Mouse (Mus musculus): Measurements from ENCODE around the gene Aplp1.
A peak's percentile ranks its signal among the peaks of the same experiment; 100 is the strongest.
"Not testable (repeated sequence)": the region's sequence is repeated elsewhere in the genome, so short reads cannot be mapped to it uniquely, and the experiment has no call there.

The Aplp1 gene

GRCm38 (mm10) chr7:30444971-30445751, at the start of gene Aplp1:
Gene Aplp1, minus strand, starts transcription at chr7:30445535.
- peak; percentile 90 for DNase-seq

GRCm38 (mm10) chr7:30493401-30493931, 48.1 kb upstream of the Aplp1 start, which contains the start of gene Prodh2:
Gene Prodh2, plus strand, starts transcription at chr7:30493622.
- no peak for DNase-seq

GRCm38 (mm10) chr7:30492765-30493164, 47.4 kb upstream of the Aplp1 start:
- DNase-seq, result peak; percentile 68

GRCm38 (mm10) chr7:30490957-30491307, 45.6 kb upstream of the Aplp1 start:
- no peak for DNase-seq

- DNase-seq, result peak; percentile 30
Observed at GRCm38 (mm10) chr7:30490251-30490956, 45.1 kb upstream of the Aplp1 start.

GRCm38 (mm10) chr7:30484250-30484649, 38.9 kb upstream of the Aplp1 start:
- no peak for DNase-seq

GRCm38 (mm10) chr7:30477415-30478381, 32.4 kb upstream of the Aplp1 start:
- peak; percentile 72 for DNase-seq

- not testable (repeated sequence) for DNase-seq
Observed at GRCm38 (mm10) chr7:30476136-30476535, 30.8 kb upstream of the Aplp1 start.

GRCm38 (mm10) chr7:30474999-30475398, 29.7 kb upstream of the Aplp1 start:
- no peak for DNase-seq

- DNase-seq, result no peak
Observed at GRCm38 (mm10) chr7:30472411-30472810, 27.1 kb upstream of the Aplp1 start.

- no peak for DNase-seq
Observed at GRCm38 (mm10) chr7:30464816-30465300, 19.5 kb upstream of the Aplp1 start.

- DNase-seq, result no peak
Observed at GRCm38 (mm10) chr7:30463996-30464395, 18.7 kb upstream of the Aplp1 start.

- DNase-seq, result no peak
Observed at GRCm38 (mm10) chr7:30463568-30463967, 18.2 kb upstream of the Aplp1 start.

- DNase-seq, result no peak
Observed at GRCm38 (mm10) chr7:30459484-30459883, 14.1 kb upstream of the Aplp1 start.

- DNase-seq, result peak; percentile 79
Observed at GRCm38 (mm10) chr7:30457629-30458330, 12.4 kb upstream of the Aplp1 start, which contains the start of the genes Kirrel2 and Nphs1. Gene Kirrel2, minus strand, starts transcription at chr7:30457690. Gene Nphs1, plus strand, starts transcription at chr7:30458315.

GRCm38 (mm10) chr7:30456911-30457628, 11.7 kb upstream of the Aplp1 start:
- DNase-seq, result no peak

GRCm38 (mm10) chr7:30456487-30456886, 11.2 kb upstream of the Aplp1 start:
- no peak for DNase-seq

- no peak for DNase-seq
Observed at GRCm38 (mm10) chr7:30454259-30454658, 8.9 kb upstream of the Aplp1 start.

GRCm38 (mm10) chr7:30453766-30454165, 8.4 kb upstream of the Aplp1 start:
- no peak for DNase-seq

GRCm38 (mm10) chr7:30453327-30453726, 8.0 kb upstream of the Aplp1 start:
- no peak for DNase-seq

- no peak for DNase-seq
Observed at GRCm38 (mm10) chr7:30450241-30450640, 4.9 kb upstream of the Aplp1 start.
